Mouse (Mus musculus) myocyte (in vitro differentiated cells): ENCODE measurements around the gene Rabgap1l.

Experiments
- CEBPB ChIP-seq: IDR thresholded peaks from 2 replicates; pipeline ENCODE4 v1.6.1; 2011; ENCODE audit warnings: mild to moderate bottlenecking, moderate library complexity; ENCODE audit not compliant: poor library complexity, insufficient read depth, severe bottlenecking
- E2F4 ChIP-seq: IDR thresholded peaks from one replicate; pipeline ENCODE4 v1.6.1; 2011; ENCODE audit warnings: mild to moderate bottlenecking, control low read depth, moderate library complexity; ENCODE audit not compliant: insufficient read depth
- MAX ChIP-seq: IDR thresholded peaks from one replicate; pipeline ENCODE4 v1.6.1; 2011; ENCODE audit warnings: low read depth, mild to moderate bottlenecking, control low read depth
- MYOD1 ChIP-seq, 3 experiments: IDR thresholded peaks; one replicate each; pipeline ENCODE4 v1.6.1; 2011; ENCODE audit warnings: control low read depth in 2 of 3, low read depth in 2 of 3, mild to moderate bottlenecking in 2 of 3, moderate library complexity in 1 of 3; ENCODE audit not compliant: insufficient read length in 2 of 3, control insufficient read depth in 1 of 3
- MYOG ChIP-seq, 3 experiments: IDR thresholded peaks; one replicate each; pipeline ENCODE4 v1.6.1; 2011; ENCODE audit warnings: control low read depth in 2 of 3, low read depth in 2 of 3, mild to moderate bottlenecking in 2 of 3; ENCODE audit not compliant: insufficient read length in 2 of 3, control insufficient read depth in 1 of 3, insufficient read depth in 1 of 3
- POLR2A ChIP-seq: IDR thresholded peaks from one replicate; pipeline ENCODE4 v1.6.1; 2011; ENCODE audit warnings: low read depth, mild to moderate bottlenecking, control low read depth, moderate library complexity; ENCODE audit not compliant: insufficient read length
- POLR2AphosphoS2 ChIP-seq: IDR thresholded peaks from one replicate; pipeline ENCODE4 v1.6.1; 2011; ENCODE audit warnings: low read depth, control low read depth; ENCODE audit not compliant: insufficient read length
- REST ChIP-seq: IDR thresholded peaks from one replicate; pipeline ENCODE4 v1.6.1; 2011; ENCODE audit warnings: mild to moderate bottlenecking, control low read depth, moderate library complexity; ENCODE audit not compliant: insufficient read depth, insufficient read length
- SRF ChIP-seq: IDR thresholded peaks from one replicate; pipeline ENCODE4 v1.6.1; 2011; ENCODE audit warnings: low read depth; ENCODE audit not compliant: control insufficient read depth, insufficient read length
- TCF12 ChIP-seq: IDR thresholded peaks from one replicate; pipeline ENCODE4 v1.6.1; 2011; ENCODE audit warnings: mild to moderate bottlenecking, control low read depth; ENCODE audit not compliant: poor library complexity, insufficient read depth, severe bottlenecking
- TCF3 ChIP-seq: IDR thresholded peaks from one replicate; pipeline ENCODE4 v1.6.1; 2011; ENCODE audit warnings: low read depth, control low read depth; ENCODE audit not compliant: insufficient read length
- USF1 ChIP-seq: IDR thresholded peaks from one replicate; pipeline ENCODE4 v1.6.1; 2011; ENCODE audit warnings: low read depth, mild to moderate bottlenecking, control low read depth, moderate library complexity

DNA sequence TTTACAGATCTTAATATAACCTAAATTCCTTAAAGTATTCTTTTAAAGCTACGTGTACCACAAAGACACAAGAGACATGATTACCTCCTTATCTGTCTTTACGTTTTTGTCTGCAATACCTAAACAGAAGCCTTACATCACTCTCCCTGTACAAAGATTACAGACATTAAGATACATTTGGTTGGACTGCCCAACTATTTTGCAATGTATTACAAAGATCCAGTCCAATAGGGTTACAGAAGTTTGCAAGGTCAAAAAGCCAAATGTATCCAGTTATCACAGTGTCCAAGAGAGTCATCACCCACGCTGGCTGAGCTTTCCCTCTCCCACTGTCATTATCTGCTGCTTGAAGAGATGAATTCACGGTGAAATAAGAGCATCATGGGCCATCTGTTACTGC, 63.1 kb downstream of the Rabgap1l start:
- no peak for TF ChIP-seq POLR2A
- TF ChIP-seq E2F4, result no peak
- no peak for TF ChIP-seq TCF12
- TF ChIP-seq MYOG (IDR thresholded peaks at IDR 0.05; ENCODE audit: control insufficient read depth in 1 of 3, insufficient read depth in 1 of 3, insufficient read length in 2 of 3, low read depth in 2 of 3), result no peak
- no peak for TF ChIP-seq MAX
- no peak for TF ChIP-seq MYOD1 (IDR thresholded peaks at IDR 0.05; ENCODE audit: control insufficient read depth in 1 of 3, insufficient read length in 2 of 3, low read depth in 2 of 3)
- TF ChIP-seq POLR2AphosphoS2, result no peak
- TF ChIP-seq CEBPB, result no peak
- TF ChIP-seq SRF, result no peak
- no peak for TF ChIP-seq USF1
- no peak for TF ChIP-seq REST
- no peak for TF ChIP-seq TCF3
